Mouse (Mus musculus): ENCODE measurements at regions not wholly inside any gene's neighbourhood (a gene's known extent, or its start where the extent isn't known, plus 50 kb on each side); places are given as distances from the start of the nearest gene placed in this dataset.

DNA sequence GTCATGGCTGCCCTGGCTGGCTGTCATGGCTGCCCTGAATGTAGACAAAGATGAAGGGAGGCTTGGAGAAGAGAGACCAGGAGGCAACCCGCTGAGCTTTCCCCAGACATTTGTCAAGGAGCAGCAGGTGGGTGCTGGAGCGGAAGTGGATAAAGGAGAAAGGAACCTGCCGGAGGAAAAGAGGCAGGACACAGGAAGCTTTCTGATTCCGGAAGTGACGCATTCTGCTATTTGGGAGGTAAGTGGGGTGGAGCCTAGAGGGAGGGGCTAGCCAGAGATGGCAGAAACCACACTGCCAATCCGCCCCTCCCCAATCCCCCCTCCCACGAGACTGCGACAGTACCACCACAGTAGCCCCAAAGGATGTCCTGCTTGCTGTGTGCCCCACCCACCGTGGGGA is 80.1 kb downstream of the Gm572 start:
- no peak for DNase-seq (ENCODE audit: extremely low spot score, low spot score)

DNA sequence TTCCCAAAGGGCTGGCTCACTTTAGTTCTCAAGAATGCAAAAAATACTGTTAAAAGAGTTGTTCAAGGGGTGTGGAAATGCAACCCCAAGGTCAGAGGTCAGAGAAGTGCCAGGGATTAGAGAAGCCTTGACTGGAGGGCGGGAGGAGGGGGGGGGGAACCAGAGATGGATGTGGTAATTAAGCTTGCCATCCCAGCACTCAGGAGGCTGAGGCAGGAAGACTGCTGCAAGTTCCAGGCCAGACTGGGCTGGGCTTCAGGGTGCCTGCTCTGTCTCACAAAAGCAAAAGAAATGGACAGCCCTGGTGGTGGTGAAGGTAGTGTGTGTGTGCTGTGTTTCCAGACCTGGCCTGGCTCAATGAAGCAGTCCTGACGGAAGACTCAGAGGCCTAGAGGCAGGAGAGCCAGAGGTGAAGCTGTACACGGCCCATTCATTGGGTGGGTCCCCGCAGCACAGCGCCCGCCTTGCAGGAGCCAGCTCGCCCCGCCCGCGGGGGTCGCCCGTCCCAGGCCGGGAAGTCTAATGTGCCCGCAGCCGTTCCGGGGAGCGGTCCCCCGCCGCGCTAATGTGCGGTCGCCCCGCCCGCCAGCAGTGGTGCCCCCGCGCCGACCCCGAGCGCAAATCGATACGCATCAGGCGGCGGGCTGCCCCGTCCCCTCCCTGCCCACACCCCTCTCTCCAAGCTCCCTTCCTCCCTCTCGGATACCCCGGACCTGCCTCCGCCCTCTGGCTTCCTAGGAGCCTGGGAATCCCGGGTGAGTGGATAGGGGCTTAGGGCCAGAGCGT is 80.1 kb upstream of the Casz1 start:
- no peak for DNase-seq (ENCODE audit: extremely low spot score, low spot score)

DNA sequence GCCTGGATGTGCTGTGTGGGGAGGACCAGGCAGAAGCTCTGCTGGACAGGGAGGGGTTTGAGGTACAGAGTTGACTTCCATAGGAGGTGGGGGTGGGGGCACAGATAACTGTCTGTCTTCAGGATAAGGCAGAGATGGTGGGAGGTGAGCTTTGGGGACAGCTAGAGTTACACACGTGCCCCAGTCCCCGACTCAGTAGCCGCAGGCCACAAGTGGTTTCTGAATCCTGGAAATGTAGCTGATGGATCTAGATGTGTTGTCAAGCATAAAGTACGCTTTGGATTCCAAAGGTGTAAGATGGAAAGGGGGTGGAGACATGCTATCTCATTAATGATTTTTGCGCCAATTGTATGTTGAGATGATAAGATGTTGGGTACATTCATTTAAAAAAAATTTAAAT is 75.4 kb upstream of the Casz1 start:
- DNase-seq (ENCODE audit: extremely low spot score, low spot score), result no peak

DNA sequence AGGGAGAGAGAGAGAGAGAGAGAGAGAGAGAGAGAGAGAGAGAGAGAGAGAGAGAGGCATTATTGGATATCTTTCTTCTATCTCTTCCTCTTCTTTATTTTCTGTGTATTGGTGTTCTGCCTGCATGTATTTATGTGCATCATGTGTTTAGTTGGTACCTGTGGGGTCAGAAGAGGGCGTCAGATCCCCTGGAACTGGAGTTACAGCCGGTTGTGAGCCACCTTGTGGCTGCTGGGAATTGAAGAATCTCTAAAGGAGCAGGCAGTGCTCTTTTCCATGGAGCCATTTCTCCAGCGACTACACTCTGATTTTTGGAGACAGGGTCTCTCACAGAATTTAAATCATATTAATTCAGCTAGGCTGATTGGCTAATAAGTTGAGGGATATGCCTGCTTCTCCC is 72.6 kb upstream of the Casz1 start:
- no peak for DNase-seq (ENCODE audit: extremely low spot score, low spot score)

DNA sequence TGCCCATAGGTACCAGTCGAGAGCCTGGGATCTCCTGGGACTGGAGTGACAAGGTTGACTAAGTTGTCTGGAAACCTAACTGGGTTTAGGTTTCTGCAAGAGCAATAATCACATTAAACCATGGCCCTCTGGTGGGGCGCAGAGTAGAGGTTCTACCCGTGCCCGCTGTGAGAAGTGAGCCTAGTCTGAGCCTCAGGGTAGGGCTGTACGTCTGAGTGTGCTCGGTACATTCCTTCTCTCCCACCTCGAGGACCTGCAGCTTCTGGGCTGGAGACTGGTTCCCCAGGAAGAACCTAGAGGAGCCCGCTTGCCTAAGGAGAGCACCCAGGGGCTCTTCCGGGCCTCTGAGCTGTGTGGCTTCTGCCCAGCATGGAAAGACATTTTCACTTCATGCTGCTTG is 70.2 kb upstream of the Casz1 start:
- DNase-seq (ENCODE audit: extremely low spot score, low spot score), result no peak

DNA sequence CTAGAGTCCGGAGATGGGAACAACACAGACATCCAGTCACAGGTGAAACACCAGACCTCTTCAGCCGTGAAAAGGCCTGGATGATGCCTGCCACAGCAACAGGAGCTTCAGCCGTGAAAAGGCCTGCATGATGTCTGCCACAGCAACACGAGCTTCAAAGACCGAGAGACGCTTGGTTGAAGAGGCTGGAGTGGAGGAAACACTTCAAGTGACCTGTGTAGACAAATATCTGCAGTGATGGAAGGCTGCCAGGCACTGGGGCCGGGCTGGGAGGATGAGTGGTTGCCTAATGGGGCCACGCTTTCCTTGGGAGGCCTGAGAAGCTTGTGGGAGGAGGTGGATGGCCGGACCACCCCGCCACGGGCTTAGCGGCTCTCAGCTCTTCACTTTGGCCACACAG is 69.7 kb upstream of the Casz1 start:
- no peak for DNase-seq (ENCODE audit: extremely low spot score, low spot score)

DNA sequence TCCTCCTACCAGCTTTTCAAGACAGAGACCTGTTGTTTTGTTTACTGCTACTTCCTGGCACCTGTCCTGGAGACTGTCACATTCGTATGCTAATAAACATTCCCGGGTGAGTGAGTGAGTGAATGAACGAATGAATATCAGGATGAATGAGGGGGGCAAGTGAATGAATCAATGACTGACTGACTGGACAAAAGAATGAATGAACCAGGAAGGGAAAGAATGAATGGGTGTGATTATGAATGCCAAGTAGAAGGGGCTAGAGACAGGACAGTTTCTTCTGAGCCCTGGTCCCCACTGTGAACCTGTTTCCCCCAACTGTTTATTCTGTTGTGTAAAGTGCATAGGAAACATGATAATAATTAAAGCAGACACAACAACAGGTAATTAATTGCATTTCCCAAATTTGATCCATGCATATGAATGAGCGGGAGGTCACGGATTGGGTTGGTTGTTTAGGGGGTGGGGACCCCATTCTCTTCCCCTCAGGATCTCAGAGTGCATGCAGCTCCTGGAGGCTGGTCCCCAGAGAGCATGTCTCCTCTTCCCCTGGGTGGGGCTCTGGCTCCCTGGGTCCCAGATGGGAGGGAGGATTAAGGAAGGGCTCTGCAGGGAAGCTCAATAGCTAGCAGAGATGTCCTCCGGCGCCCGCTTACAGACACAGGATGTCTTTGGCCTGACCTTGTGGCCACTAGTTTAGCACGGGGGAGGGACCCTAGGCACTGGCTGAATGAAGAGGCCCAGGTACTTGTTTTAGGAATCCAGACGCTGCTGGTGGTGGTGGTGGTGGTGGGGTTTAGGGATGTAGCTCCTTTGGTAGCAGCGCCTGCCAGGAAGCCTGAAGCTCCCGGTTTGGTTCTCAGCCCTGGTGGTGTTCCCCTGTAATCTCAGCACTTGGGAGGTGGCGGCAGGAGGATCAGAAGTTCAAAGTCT is 65.4 kb upstream of the Casz1 start:
- no peak for DNase-seq (ENCODE audit: extremely low spot score, low spot score)

DNA sequence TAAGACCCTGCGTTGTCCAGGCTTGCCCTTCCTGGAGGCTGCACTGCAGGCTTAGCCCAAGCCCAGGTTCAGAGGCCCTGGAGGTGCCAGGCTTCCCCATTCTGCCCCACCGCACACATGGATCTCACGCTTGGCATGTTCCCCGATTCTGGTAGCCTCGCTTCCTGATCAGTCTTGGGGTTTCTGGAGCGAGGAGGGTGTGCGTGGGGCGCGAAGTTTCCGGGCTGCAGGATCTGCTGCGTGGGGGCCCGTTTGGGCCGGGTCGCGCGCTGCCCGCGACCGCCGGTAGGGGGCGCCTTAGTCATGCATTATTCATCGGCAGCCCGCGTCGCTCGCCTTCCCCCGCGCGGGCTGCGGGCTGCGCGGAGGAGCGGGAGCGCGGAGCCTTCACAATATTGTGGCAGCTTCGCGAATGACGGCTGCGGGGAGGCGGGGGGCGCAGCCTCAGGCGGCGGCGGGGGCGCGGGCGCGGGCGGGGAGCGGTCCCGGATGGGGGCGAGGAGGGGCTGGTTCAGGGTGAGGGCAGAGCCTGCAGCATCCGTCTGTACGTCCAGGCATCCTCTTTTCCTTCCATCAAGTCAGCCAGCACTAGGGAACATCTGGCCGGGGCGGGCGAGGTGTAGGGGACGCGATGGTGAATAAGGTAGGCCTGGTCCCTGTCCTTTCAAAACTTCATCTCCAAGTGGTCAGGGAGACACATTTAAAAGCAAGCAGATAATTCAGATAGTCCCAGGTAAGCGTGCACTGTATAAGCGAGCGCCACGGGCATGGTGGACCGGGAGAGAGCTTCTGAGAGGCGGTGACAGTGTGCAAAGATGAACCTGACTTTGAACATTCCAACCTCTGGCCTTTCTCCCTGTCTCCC is 61.4 kb upstream of the Casz1 start:
- DNase-seq (ENCODE audit: extremely low spot score, low spot score), result peak; percentile 86

DNA sequence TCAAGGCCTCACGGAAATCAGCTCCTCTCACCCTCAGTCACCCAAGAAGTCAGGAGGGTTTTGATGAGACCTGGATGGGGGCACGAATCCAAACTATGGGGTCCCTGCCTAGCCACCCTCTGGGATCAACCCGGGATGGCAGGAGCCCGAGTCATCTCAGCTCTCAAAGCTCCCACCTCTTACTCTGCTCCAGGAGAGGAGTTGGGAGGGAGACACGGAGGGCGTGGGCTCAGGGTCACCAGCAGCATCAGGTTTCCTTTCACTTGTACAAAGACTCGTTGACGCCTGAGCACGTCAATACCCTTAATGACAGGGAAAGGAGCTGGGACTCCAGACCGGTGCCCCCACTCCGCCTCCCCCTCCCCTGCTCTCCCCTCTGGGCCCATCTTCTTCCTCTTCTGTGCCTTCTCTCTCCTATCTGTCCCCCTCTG is 60.8 kb upstream of the Casz1 start:
- DNase-seq (ENCODE audit: extremely low spot score, low spot score), result no peak

DNA sequence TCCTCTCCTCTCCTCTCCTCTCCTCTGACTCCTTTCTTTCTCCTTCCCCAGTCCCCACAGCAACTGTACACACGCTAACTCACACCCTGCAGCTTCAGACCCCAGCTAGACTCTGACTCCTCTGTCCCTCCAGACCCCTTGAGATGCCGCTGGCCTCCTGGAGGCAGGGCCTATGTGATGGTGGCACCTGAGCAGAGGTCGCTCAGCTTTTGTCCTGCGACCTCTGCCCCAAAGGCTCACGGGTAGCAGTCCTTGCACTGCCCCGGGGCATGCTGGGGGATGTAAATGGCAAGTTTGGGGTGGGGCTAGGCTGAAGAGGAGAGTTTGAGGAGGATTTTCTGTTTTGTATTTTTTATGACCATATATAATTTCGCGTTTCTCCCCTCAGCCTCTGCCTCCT is 60.2 kb upstream of the Casz1 start:
- DNase-seq (ENCODE audit: extremely low spot score, low spot score), result no peak

DNA sequence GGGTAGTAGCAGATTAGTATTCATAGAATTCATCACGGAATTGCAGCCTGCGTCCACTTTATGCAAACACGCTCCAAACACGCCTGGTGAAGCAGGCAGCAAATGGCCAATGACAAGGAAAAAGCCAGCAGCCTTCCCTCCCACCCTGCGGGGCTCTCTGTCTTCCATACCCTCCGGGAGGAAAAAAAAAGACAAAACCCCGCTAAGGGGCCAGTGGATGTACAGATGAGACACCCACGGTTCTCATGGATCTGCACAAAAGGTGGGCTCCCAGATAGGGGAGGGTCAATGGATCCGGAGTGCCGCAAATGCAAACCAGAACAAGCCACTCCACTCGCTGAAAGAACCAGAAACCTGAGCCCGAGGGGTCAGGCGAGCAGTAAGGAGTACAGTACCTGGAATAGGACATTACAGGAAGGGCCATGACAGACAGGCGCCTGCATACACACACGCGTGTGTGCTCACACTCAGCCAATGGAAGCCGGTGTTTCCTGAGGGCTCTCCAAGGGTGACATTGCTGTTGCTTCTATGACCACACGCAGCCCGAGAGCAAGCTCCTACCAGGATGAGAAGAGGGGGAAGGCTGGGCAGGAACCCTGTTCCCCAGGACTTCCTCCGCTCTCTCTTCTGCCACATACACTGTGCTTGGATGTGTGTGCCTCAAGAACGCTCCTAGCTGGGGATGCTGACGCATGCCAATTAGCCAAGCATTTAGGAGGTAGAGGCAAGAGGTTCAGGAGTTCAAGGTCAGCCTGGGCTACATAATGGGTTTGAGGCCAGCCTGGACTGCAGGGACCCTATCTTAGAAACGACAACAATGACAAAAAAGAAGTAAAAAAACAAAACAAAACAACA is 57.5 kb upstream of the Casz1 start:
- DNase-seq (ENCODE audit: extremely low spot score, low spot score), result no peak

DNA sequence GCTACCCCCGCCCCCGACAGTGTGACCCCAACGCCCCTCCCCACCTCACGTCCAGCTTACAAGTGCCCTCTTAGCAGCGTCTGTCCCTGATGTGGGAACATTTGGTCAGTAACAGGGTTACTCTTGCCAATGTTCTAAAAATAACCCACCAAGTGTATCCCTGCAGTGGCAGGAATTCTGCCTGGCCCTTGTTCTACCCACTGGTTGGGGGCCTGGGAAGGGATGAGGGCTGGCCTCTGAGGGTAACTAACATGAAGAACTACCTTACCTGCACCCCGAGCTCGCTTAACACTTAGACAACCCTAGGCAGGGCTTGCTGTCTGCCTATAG is 56.9 kb upstream of the Casz1 start:
- DNase-seq (ENCODE audit: extremely low spot score, low spot score), result no peak

DNA sequence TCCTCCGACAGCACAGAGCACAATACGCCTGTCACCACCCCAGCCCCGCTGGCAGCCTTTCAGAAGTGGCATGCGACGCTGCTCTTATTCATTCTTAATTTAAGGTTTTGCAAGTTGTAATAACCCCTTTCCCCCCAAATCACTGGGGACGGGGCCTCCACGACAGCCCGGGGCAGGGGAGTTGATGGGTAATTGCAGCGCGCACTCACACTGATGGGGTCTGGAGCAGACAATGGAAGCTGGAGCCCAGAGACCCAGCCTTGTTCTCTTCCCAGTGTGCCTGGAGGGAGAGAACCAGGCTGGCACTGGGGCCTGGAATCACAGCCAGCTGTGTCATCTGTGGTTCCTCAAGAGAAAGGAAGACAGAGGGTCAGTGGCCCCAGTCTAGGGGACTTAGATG is 54.2 kb upstream of the Casz1 start:
- no peak for DNase-seq (ENCODE audit: extremely low spot score, low spot score)

DNA sequence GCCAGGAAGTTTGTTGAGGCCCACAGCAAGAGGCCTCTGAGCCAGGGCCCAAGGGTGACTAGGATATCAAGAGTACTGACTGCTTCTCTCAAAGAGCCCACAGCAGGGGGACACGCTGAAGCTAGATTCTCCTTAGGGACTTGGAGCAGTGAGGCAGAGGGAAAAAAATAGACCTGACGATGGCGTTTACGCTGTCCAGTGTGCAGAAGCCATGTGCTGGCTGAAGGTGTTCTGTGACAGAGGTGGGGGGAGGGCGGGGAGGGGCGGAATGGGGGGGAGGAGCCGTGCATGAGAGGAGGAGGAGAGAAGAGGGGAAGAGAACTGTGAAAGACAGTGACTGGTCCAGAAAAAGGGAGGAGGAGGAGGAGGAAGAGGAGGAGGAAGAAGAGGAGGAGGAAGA is 52.6 kb upstream of the Casz1 start:
- DNase-seq (ENCODE audit: extremely low spot score, low spot score), result no peak

DNA sequence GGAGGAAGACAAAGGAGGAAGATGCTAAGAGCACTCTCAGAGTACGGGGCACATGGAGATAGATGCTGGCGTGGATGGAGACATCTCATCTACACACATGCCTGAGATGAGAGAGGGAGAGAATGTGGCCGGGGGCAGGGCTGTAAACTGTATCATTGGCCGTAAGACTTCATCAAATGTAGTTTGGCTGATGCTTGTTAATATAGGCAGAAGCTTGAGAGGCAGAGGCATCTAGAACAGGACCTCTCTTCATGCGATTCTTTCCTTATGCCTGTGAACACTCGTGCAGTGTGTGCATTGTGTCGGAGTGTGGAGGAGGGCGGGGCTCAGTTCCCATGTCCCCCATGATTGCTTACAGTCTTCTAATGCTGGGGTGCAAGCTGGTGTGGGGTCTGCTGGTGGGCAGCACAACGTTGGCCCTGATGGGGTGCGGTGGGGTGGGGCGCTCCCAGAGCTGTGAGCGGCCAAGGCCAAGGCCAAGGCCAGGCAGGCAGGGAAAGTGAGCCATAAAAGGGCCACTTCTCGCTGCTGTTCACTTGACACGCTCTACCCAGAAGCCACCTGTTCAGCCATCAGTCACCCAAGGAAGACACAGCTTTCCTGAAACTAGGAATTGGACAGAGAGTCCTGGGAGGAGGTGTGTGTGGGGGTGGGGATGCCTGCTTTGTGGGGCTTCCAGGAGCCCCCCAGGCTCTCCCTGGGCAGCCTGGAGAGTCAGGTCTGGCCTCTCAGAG is 51.7 kb upstream of the Casz1 start:
- DNase-seq (ENCODE audit: extremely low spot score, low spot score), result no peak

DNA sequence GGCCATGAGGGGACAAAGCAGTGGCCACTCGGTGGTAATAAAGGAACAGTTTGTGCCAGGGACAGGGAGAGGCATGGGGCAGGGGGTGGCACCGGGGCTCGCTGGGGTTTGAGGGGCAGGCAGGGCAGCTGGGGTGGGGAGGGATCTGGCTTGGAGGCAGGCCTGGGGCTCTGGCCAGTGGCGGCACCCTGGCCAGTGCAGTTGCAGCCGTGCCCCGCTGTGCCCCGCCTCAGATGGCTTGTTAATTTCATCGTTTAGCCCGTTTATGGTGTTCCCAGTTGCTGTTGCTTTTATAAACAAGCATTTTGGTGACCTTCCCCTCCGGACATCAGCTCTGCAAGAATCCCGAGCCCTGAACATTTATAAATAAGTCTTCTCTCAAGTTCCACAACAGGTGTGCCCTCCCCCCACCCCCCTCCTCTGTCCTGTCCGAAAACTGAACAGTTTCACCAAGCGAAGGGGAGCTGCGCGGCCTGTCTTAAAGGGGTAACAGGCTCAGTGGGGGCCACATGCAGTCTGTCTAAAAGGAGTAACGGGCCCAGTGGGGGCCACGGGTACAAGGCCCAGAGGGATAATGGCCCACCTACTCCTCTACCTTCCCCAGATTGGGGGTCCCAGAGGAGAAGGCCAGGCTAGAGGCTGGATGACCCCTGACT is 51.0 kb upstream of the Casz1 start:
- no peak for DNase-seq (ENCODE audit: extremely low spot score, low spot score)

DNA sequence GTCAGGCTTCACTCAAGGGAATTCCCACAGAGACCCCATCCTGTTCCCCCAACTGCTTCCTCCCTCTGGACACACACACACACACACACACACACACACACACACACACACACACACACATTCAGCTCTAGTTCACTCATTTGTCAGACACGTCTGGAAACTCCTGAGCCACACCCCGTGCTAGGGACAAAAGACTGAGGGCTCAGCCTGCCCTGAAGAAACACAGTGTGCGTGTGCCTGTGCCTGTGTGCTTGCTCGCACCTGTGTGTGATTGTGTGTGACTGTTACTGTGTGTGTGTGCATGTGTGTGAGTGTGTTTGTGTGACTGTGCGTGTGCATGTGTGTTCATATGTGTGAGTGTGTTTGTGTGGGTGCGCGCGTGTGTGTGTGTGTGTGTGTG is 50.4 kb upstream of the Casz1 start:
- no peak for DNase-seq (ENCODE audit: extremely low spot score, low spot score)

All from neural tube, embryonic 10.5 days (tissue).